Comparison of ENCODE assay signal across 8 mouse cellular contexts in genomic region chr1:133032981-133033315, GRCm38 (mm10). TPM values are rescaled to one million over a fixed set of nuclear protein-coding genes. Genes with fewer than 3 reads are reported as not detected.
DNase-seq lines count a peak whose midpoint lies in the region; ATAC-seq lines count a peak whose summit lies in the region.

No protein-coding gene starts in this region.

- WGBS in lung, embryonic 15.5 days = 11% methylated on average over 5 of the region's 5 CpGs
- 20% methylated on average over 5 of the region's 5 CpGs for WGBS in limb, embryonic 15.5 days
- WGBS in stomach, embryonic 15.5 days = 15% methylated on average over 5 of the region's 5 CpGs

- peak overlapping the region; percentile 40 for H3K9ac ChIP-seq in lung, embryonic 15.5 days
- peak overlapping the region; percentile 33; the same call in 1 of the 2 replicates for H3K9ac ChIP-seq in limb, embryonic 15.5 days
- H3K9ac ChIP-seq in stomach, embryonic 15.5 days = 0 out of 2 replicates have a peak overlapping the region, but pooled peaks have one; percentile 54

- H3K27ac ChIP-seq in lung, embryonic 15.5 days = peak overlapping the region; percentile 78
- peak overlapping the region; percentile 76 for H3K27ac ChIP-seq in limb, embryonic 15.5 days
- H3K27ac ChIP-seq in stomach, embryonic 15.5 days = peak overlapping the region; percentile 90

- H3K4me3 ChIP-seq in lung, embryonic 15.5 days = peak overlapping the region; percentile 50
- peak overlapping the region; percentile 52 for H3K4me3 ChIP-seq in limb, embryonic 15.5 days
- peak overlapping the region; percentile 57 for H3K4me3 ChIP-seq in stomach, embryonic 15.5 days (replicated peaks)

- intact Hi-C loops in gastrocnemius, postnatal 14 days (cut with DNase I; ENCODE audit: low total_unique reads) = no loop called here

- H3K9me3 ChIP-seq in lung, embryonic 15.5 days = no peaks in the 10 kb centered on the region
- no peaks in the 10 kb centered on the region for H3K9me3 ChIP-seq in limb, embryonic 15.5 days
- H3K9me3 ChIP-seq in stomach, embryonic 15.5 days = no peaks in the 10 kb centered on the region

- H3K4me1 ChIP-seq in lung, embryonic 15.5 days = peaks cover 4% of the 10 kb centered on the region; the same call in 1 of the 2 replicates
- H3K4me1 ChIP-seq in limb, embryonic 15.5 days = peaks cover 8% of the 10 kb centered on the region
- H3K4me1 ChIP-seq in stomach, embryonic 15.5 days = peaks cover 8% of the 10 kb centered on the region; the same call in 1 of the 2 replicates

- H3K27me3 ChIP-seq in lung, embryonic 15.5 days = no peaks in the 10 kb centered on the region
- no peaks in the 10 kb centered on the region for H3K27me3 ChIP-seq in limb, embryonic 15.5 days
- no peaks in the 10 kb centered on the region for H3K27me3 ChIP-seq in stomach, embryonic 15.5 days (replicated peaks)

- H3K4me2 ChIP-seq in lung, embryonic 15.5 days = peak overlapping the region; percentile 55
- H3K4me2 ChIP-seq in limb, embryonic 15.5 days = peak overlapping the region; percentile 46
- H3K4me2 ChIP-seq in stomach, embryonic 15.5 days = peak overlapping the region; percentile 55

- no peaks in the 10 kb centered on the region for H3K36me3 ChIP-seq in lung, embryonic 15.5 days
- no peaks in the 10 kb centered on the region for H3K36me3 ChIP-seq in limb, embryonic 15.5 days
- H3K36me3 ChIP-seq in stomach, embryonic 15.5 days = no peaks in the 10 kb centered on the region

- 0 out of 2 replicates have a peak, but pooled peaks have one; percentile 15 for ATAC-seq in lung, embryonic 15.5 days (ENCODE audit: borderline replicate concordance, extremely low read depth, low FRiP score, low TSS enrichment)
- 0 out of 2 replicates have a peak, but pooled peaks have one; percentile 14 for ATAC-seq in erythroid progenitor cell, adult 5-6 weeks (replicated peaks; ENCODE audit: low FRiP score, poor library complexity, severe bottlenecking)
- ATAC-seq in limb, embryonic 15.5 days (ENCODE audit: insufficient number of reproducible peaks, low FRiP score, low TSS enrichment, low read depth) = no peak
- ATAC-seq in stomach, embryonic 15.5 days (ENCODE audit: insufficient read depth, low FRiP score, low read depth) = no peak

- DNase-seq in lung, postnatal 4 days = no peak
- no peak for DNase-seq in spleen, adult 18-20 months
- DNase-seq in adrenal gland, adult 18-20 months (ENCODE audit: low spot score in 2 of 2) = no peak
- no peak for DNase-seq in gastrocnemius, postnatal 14 days

RNA-seq across cellular contexts. Expression of gene Mdm4, which starts 2.6 kb away (rescaled TPM):
- 33.3 and 36.7 TPM in 2 replicates for polyA plus RNA-seq in lung, embryonic 15.5 days (2015; fragmentation: Nextera tagmentation; extraction: Ambion mirVana)
- 92.3 and 118 TPM in 2 replicates for total RNA-seq in erythroid progenitor cell, adult 5-6 weeks (2015; ENCODE audit: low replicate concordance)
- total RNA-seq in erythroid progenitor cell, adult 5-6 weeks (2017; ENCODE audit: low replicate concordance) = 148 and 163 TPM in 2 replicates
- polyA plus RNA-seq in limb, embryonic 15.5 days (2015; fragmentation: Nextera tagmentation; extraction: Ambion mirVana) = 32.2 and 35.9 TPM in 2 replicates
- polyA plus RNA-seq in stomach, embryonic 15.5 days (2015; fragmentation: Nextera tagmentation; extraction: Ambion mirVana) = 33.3 and 34.9 TPM in 2 replicates
- 10 to 100 TPM; 65.7 to 68.7 TPM for total RNA-seq in adrenal gland, adult 18-20 months (2021)
- 10 to 100 TPM; 23.0 to 33.2 TPM for total RNA-seq in gastrocnemius, postnatal 14 days (2021)

RNA-seq across cellular contexts. Expression of gene Pik3c2b, which starts 12.5 kb away (rescaled TPM):
- 6.0 and 6.1 TPM in 2 replicates for polyA plus RNA-seq in lung, embryonic 15.5 days (2015; fragmentation: Nextera tagmentation; extraction: Ambion mirVana)
- 2.9 and 3.2 TPM in 2 replicates for total RNA-seq in erythroid progenitor cell, adult 5-6 weeks (2015; ENCODE audit: low replicate concordance)
- total RNA-seq in erythroid progenitor cell, adult 5-6 weeks (2017; ENCODE audit: low replicate concordance) = 0.23 and 0.90 TPM in 2 replicates
- 6.8 and 7.5 TPM in 2 replicates for polyA plus RNA-seq in limb, embryonic 15.5 days (2015; fragmentation: Nextera tagmentation; extraction: Ambion mirVana)
- 8.3 and 10.7 TPM in 2 replicates for polyA plus RNA-seq in stomach, embryonic 15.5 days (2015; fragmentation: Nextera tagmentation; extraction: Ambion mirVana)
- 1 to 10 TPM; 4.6 to 5.6 TPM for total RNA-seq in adrenal gland, adult 18-20 months (2021)
- total RNA-seq in gastrocnemius, postnatal 14 days (2021) = 10 to 100 TPM; 12.2 to 21.6 TPM

Comparison
In these comparisons a context has a peak if more than half of its experiments do, and no peak if none do; other contexts are left out.
1. ATAC-seq: peak in lung, embryonic 15.5 days (single experiment) and erythroid progenitor cell, adult 5-6 weeks (single experiment); none in limb, embryonic 15.5 days (single experiment) and stomach, embryonic 15.5 days (single experiment).
2. Peak in every context shown above with its lines, with median percentiles within 50 percentile points of each other: H3K27ac ChIP-seq, H3K4me2 ChIP-seq, H3K4me3 ChIP-seq and H3K9ac ChIP-seq.